Mouse (Mus musculus): ENCODE measurements around the gene Slxl1.
"Not testable (repeated sequence)": the region's sequence is repeated elsewhere in the genome, so short reads cannot be mapped to it uniquely, and the experiment has no call there.

Gene Slxl1

GRCm38 (mm10) chrX:55226576-55226975, at the start of gene Slxl1:
Gene Slxl1 (plus strand): TSS chrX:55226876.
- DNase-seq (ENCODE audit: low read depth, low spot score), result not testable (repeated sequence)

All from brain, embryonic 18.5 days (tissue).